In the genomic region with DNA sequence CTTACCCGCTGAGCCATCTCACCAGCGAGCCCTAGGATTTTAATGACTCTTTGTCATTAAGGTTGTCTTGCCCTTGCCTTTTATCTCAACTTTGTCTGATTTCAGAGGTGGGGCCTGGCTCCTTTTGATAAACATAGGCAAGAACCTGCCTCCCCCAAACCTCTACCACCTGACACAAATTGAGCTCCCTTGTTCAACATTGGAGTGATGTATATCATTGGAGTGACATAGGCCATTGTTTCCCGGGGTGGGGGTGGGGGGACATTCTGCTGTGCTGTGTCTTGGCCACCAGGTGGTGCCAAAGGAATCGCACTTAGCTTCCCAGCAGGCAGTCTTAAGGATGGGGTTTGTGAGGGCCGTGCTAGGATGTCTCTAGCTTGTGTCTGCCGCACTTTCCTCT, we compare ENCODE assay signal across 9 mouse cellular contexts. TPM values are rescaled to one million over a fixed set of nuclear protein-coding genes. Genes with fewer than 3 reads are reported as not detected.
DNase-seq lines count a peak whose midpoint lies in the region; ATAC-seq and TF ChIP-seq lines count a peak whose summit lies in the region.
"Had no signal": no experiment of that assay in that cellular context is flagged by ENCODE, and none has a peak within 500 bp of the region (broad histone marks: within the 10 kb centered on the region; RNA-seq: fewer than 3 reads in every experiment).

No protein-coding gene starts in this region.

- no peak overlapping the region for H3K4me2 ChIP-seq in liver, embryonic 12.5 days
- no peak overlapping the region for H3K4me2 ChIP-seq in lung, embryonic 14.5 days

- peak; percentile 11 for DNase-seq in liver, adult 2 months (ENCODE audit: extremely low read depth, low read depth, low spot score)
- peak; percentile 38 for DNase-seq in MN1 (ENCODE audit: low spot score)
- DNase-seq in cerebellum, postnatal 25 days: peak; percentile 34 to 60
- DNase-seq in lung, embryonic 14.5 days: peak; percentile 73
- peak; percentile 49 for DNase-seq in right cerebral cortex, postnatal 14 days
- DNase-seq in frontal cortex, postnatal 25 days (ENCODE audit: low spot score in 2 of 2): no peak

- no peaks in the 10 kb centered on the region for H3K27me3 ChIP-seq in liver, adult 2 months (ENCODE audit: control insufficient read depth, insufficient read depth, low read length)
- no peaks in the 10 kb centered on the region for H3K27me3 ChIP-seq in liver, embryonic 12.5 days (replicated peaks)
- H3K27me3 ChIP-seq in lung, embryonic 14.5 days (ENCODE audit: insufficient read depth, low read length): no peaks in the 10 kb centered on the region

- no peaks in the 10 kb centered on the region for H3K36me3 ChIP-seq in liver, adult 2 months (ENCODE audit: control insufficient read depth, insufficient read depth, low read length)
- no peaks in the 10 kb centered on the region for H3K36me3 ChIP-seq in liver, embryonic 12.5 days
- no peaks in the 10 kb centered on the region for H3K36me3 ChIP-seq in lung, embryonic 14.5 days (ENCODE audit: insufficient read depth)

- H3K9me3 ChIP-seq in liver, embryonic 12.5 days (replicated peaks): no peaks in the 10 kb centered on the region
- H3K9me3 ChIP-seq in lung, embryonic 14.5 days (ENCODE audit: low read depth, low read length): no peaks in the 10 kb centered on the region
- H3K9me3 ChIP-seq: megakaryocyte, embryonic 14.5 days had no signal

- H3K79me2 ChIP-seq in liver, adult 2 months (ENCODE audit: control insufficient read depth, insufficient read depth, low read length): no peaks in the 10 kb centered on the region

- H3K9ac ChIP-seq in liver, adult 2 months (ENCODE audit: low read depth, low read length): no peak overlapping the region
- H3K9ac ChIP-seq in liver, embryonic 12.5 days: no peak overlapping the region
- H3K9ac ChIP-seq in lung, embryonic 14.5 days: no peak overlapping the region

- H3K27ac ChIP-seq in liver, adult 2 months (replicated peaks; ENCODE audit: insufficient read depth, low read depth, low read length): no peak overlapping the region
- no peak overlapping the region for H3K27ac ChIP-seq in liver, embryonic 12.5 days
- H3K27ac ChIP-seq in lung, embryonic 14.5 days (ENCODE audit: low read depth): no peak overlapping the region

- no peak overlapping the region for H3K4me3 ChIP-seq in liver, adult 2 months (ENCODE audit: insufficient read depth, low read depth, low read length)
- no peak overlapping the region for H3K4me3 ChIP-seq in liver, embryonic 12.5 days
- H3K4me3 ChIP-seq in lung, embryonic 14.5 days (ENCODE audit: low read depth, low read length): no peak overlapping the region
- H3K4me3 ChIP-seq: megakaryocyte, embryonic 14.5 days had no signal

- no peak for TF ChIP-seq POLR2A in liver, adult 2 months (IDR thresholded peaks at IDR 0.05; ENCODE audit: extremely low read depth, insufficient read depth, low read length)

- 30% methylated on average over 6 of the region's 6 CpGs for WGBS in liver, adult 2 months
- WGBS in liver, embryonic 12.5 days (ENCODE audit: insufficient replicate concordance): 28% methylated on average over 6 of the region's 6 CpGs
- WGBS in lung, embryonic 14.5 days: 22% methylated on average over 6 of the region's 6 CpGs

- no peak for ATAC-seq in liver, embryonic 12.5 days
- peak; percentile 86 to 93 for ATAC-seq in hematopoietic stem cell, adult 5-6 weeks (replicated peaks in 1 of 2; ENCODE audit: insufficient read depth in 1 of 2, low FRiP score in 2 of 2, low TSS enrichment in 1 of 2, low read depth in 1 of 2, poor library complexity in 2 of 2, severe bottlenecking in 2 of 2)
- peak; percentile 52; the same call in 1 of the 2 replicates for ATAC-seq in lung, embryonic 14.5 days (ENCODE audit: insufficient read depth)

- peak; percentile 89 for TF ChIP-seq CTCF in liver, adult 2 months (IDR thresholded peaks at IDR 0.05; ENCODE audit: low read depth, low read length)
- TF ChIP-seq CTCF in lung, embryonic 14.5 days (IDR thresholded peaks at IDR 0.05; ENCODE audit: low read depth): peak; percentile 85

- H3K4me1 ChIP-seq in liver, adult 2 months (ENCODE audit: control insufficient read depth, insufficient read depth, low read length): no peaks in the 10 kb centered on the region
- H3K4me1 ChIP-seq in liver, embryonic 12.5 days: no peaks in the 10 kb centered on the region
- H3K4me1 ChIP-seq in lung, embryonic 14.5 days (ENCODE audit: insufficient read depth): no peaks in the 10 kb centered on the region

RNA-seq across cellular contexts. Expression of gene Wdr1, which starts 17.7 kb away (rescaled TPM):
- 42.1 and 49.2 TPM in 2 replicates for total RNA-seq in liver, adult 2 months (2014; rRNA removed)
- 38.0 and 40.4 TPM in 2 replicates for polyA plus RNA-seq in liver, adult 2 months (2012; rRNA removed)
- polyA plus RNA-seq in liver, embryonic 12.5 days (2016; fragmentation: Nextera tagmentation; extraction: Ambion mirVana): 122 and 131 TPM in 2 replicates
- 175 and 185 TPM in 2 replicates for total RNA-seq in hematopoietic stem cell, adult 5-6 weeks (2017)
- polyA plus RNA-seq in lung, embryonic 14.5 days (2014; fragmentation: Nextera tagmentation; extraction: Ambion mirVana): 226 and 234 TPM in 2 replicates

Comparison
In these comparisons a context has a peak if more than half of its experiments do, and no peak if none do; other contexts are left out.
1. DNase-seq: peak in liver, adult 2 months (single experiment), MN1 (single experiment), cerebellum, postnatal 25 days (2 of 2), lung, embryonic 14.5 days (single experiment) and right cerebral cortex, postnatal 14 days (single experiment); none in frontal cortex, postnatal 25 days (0 of 2).